7 mouse cellular contexts compared by ENCODE assay signal in genomic region chr4:83568145-83568544, GRCm38 (mm10). TPM values are rescaled to one million over a fixed set of nuclear protein-coding genes. Genes with fewer than 3 reads are reported as not detected.
DNase-seq lines count a peak whose midpoint lies in the region; ATAC-seq and TF ChIP-seq lines count a peak whose summit lies in the region.
"Not testable (repeated sequence)": the region's sequence is repeated elsewhere in the genome, so short reads cannot be mapped to it uniquely, and the experiment has no call there.

No protein-coding gene starts in this region.

- not testable (repeated sequence) for H3K9ac ChIP-seq in liver, adult 2 months (ENCODE audit: low read depth, low read length)

- H3K9me3 ChIP-seq in megakaryocyte, embryonic 14.5 days = not testable (repeated sequence)

- TF ChIP-seq CTCF in kidney, adult 2 months (conservative IDR thresholded peaks at IDR 0.05; ENCODE audit: insufficient read depth, insufficient read length, low read depth, low read length); liver, adult 2 months (IDR thresholded peaks at IDR 0.05; ENCODE audit: low read depth, low read length): not testable (repeated sequence)

- not testable (repeated sequence) for H3K27me3 ChIP-seq in kidney, adult 2 months (replicated peaks; ENCODE audit: control insufficient read depth, insufficient read depth, low read length); liver, adult 2 months (ENCODE audit: control insufficient read depth, insufficient read depth, low read length); megakaryocyte, embryonic 14.5 days (replicated peaks)

- not testable (repeated sequence) for H3K27ac ChIP-seq in kidney, adult 2 months (ENCODE audit: insufficient read depth, low read depth, low read length); liver, adult 2 months (replicated peaks; ENCODE audit: insufficient read depth, low read depth, low read length)

- intact Hi-C loops in heart, postnatal 10 days (cut with DNase I) = loop anchor here (5.0 kb wide), 1 partner anchor 156 kb away; no protein-coding TSS in a partner anchor

- H3K4me3 ChIP-seq in kidney, adult 2 months (ENCODE audit: insufficient read depth, low read depth, low read length) = peak overlapping the region; percentile 12; the same call in 1 of the 2 replicates
- H3K4me3 ChIP-seq in liver, adult 2 months (ENCODE audit: insufficient read depth, low read depth, low read length) = peak overlapping the region; percentile 29; the same call in 1 of the 2 replicates
- H3K4me3 ChIP-seq in megakaryocyte, embryonic 14.5 days (replicated peaks) = peak overlapping the region; percentile 90

- TF ChIP-seq POLR2A in kidney, adult 2 months (IDR thresholded peaks at IDR 0.05; ENCODE audit: low read depth, low read length); liver, adult 2 months (IDR thresholded peaks at IDR 0.05; ENCODE audit: extremely low read depth, insufficient read depth, low read length): not testable (repeated sequence)

- ATAC-seq in erythroblast, adult 5-6 weeks (replicated peaks; ENCODE audit: low FRiP score, poor library complexity, severe bottlenecking) = peak; percentile 47

- 6% methylated on average over 9 of the region's 9 CpGs for WGBS in kidney, adult 2 months
- WGBS in liver, adult 2 months = 3% methylated on average over 9 of the region's 9 CpGs

- peak; percentile 26 for DNase-seq in adrenal gland, adult 2 months
- peak; percentile 32 to 36 for DNase-seq in heart, postnatal 10 days
- peak; percentile 79 for DNase-seq in kidney, adult 2 months
- peak; percentile 71 for DNase-seq in liver, adult 2 months (ENCODE audit: extremely low read depth, low read depth, low spot score)
- DNase-seq in spleen, postnatal 10 days (ENCODE audit: low spot score in 2 of 2) = peak; percentile 18 to 52

- H3K36me3 ChIP-seq in kidney, adult 2 months (ENCODE audit: control insufficient read depth, insufficient read depth, low read length); liver, adult 2 months (ENCODE audit: control insufficient read depth, insufficient read depth, low read length); megakaryocyte, embryonic 14.5 days (replicated peaks; ENCODE audit: low read length): not testable (repeated sequence)

- not testable (repeated sequence) for H3K79me2 ChIP-seq in liver, adult 2 months (ENCODE audit: control insufficient read depth, insufficient read depth, low read length)

- H3K4me1 ChIP-seq in kidney, adult 2 months (ENCODE audit: control insufficient read depth, insufficient read depth, low read length); liver, adult 2 months (ENCODE audit: control insufficient read depth, insufficient read depth, low read length): not testable (repeated sequence)
- peaks cover 23% of the 10 kb centered on the region for H3K4me1 ChIP-seq in megakaryocyte, embryonic 14.5 days

RNA-seq across cellular contexts. Expression of gene Ccdc171, which starts 42.8 kb away (rescaled TPM):
- 1 to 10 TPM; 1.8 to 2.2 TPM for total RNA-seq in adrenal gland, adult 2 months (2021)
- polyA plus RNA-seq in adrenal gland, adult 2 months (2012; rRNA removed) = 0.20 and 0.40 TPM in 2 replicates
- total RNA-seq in erythroblast, adult 5-6 weeks (2015; ENCODE audit: low replicate concordance) = 1.5 and 5.8 TPM in 2 replicates
- 1.8 and 3.2 TPM in 2 replicates for total RNA-seq in erythroblast, adult 5-6 weeks (2017; ENCODE audit: low replicate concordance)
- total RNA-seq in heart, postnatal 10 days (2021) = 1 to 10 TPM; 1.1 to 1.7 TPM
- 0.72 TPM in 2 replicates for polyA plus RNA-seq in kidney, adult 2 months (2012; rRNA removed)
- total RNA-seq in liver, adult 2 months (2014; rRNA removed) = 4.4 and 6.8 TPM in 2 replicates
- polyA plus RNA-seq in liver, adult 2 months (2012; rRNA removed) = 0.45 and 1.4 TPM in 2 replicates
- polyA plus RNA-seq in megakaryocyte, embryonic 14.5 days (2012; ENCODE audit: insufficient read depth, low replicate concordance) = 0.62 TPM in 1 of 2 replicates, not detected in the other

Comparison
In these comparisons a context has a peak if more than half of its experiments do, and no peak if none do; other contexts are left out.
1. DNase-seq: peak in every context shown above with its lines; median percentile 79 in kidney, adult 2 months; 71 in liver, adult 2 months; 35 in spleen, postnatal 10 days; 34 in heart, postnatal 10 days; 26 in adrenal gland, adult 2 months.
2. H3K4me3 ChIP-seq: peak in every context shown above with its lines; median percentile 90 in megakaryocyte, embryonic 14.5 days; 29 in liver, adult 2 months; 12 in kidney, adult 2 months.